Mouse (Mus musculus): ENCODE results near the gene Foxd1.

The Foxd1 gene

DNA sequence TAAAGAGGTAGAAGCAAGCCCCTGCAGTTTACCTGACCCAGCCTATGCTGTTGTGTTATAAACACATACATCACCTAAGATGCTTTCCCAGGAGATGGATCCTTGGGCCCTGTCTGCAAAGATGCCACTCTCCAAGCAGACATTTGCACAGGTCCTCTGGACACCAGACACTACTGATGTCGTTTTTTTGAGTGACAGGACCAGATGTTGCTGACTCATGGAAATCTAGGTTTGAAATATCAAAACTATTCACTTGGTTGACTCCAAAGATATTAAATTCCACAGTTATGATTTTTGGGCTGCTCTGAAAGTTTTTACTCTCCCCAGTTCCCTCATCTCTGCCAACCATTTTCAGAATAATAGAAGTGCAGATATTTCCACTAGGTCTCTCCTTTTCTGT lies 35.0 kb downstream of the Foxd1 start:
- no peak for DNase-seq (ENCODE audit: low read depth)

DNA sequence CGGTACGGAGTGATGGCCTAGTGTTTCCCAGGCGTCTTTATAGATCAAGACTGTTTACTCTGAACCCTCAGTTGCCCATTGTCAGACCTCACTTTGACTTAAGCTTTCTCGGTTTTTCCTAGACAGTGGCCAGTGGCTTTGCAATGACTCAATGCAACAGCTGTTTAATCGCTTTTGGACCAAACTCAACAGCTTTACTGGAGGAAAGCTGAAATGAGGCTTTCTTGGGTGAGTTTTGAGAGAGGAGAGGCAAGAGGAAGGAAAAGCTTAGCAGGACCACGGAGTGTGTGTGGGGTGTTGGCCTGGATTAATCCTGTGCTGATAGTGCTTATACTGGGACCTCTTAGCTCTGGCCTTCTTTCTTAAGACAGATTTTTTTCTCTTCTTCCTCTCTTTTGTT lies 36.3 kb downstream of the Foxd1 start:
- DNase-seq (ENCODE audit: low read depth): no peak

DNA sequence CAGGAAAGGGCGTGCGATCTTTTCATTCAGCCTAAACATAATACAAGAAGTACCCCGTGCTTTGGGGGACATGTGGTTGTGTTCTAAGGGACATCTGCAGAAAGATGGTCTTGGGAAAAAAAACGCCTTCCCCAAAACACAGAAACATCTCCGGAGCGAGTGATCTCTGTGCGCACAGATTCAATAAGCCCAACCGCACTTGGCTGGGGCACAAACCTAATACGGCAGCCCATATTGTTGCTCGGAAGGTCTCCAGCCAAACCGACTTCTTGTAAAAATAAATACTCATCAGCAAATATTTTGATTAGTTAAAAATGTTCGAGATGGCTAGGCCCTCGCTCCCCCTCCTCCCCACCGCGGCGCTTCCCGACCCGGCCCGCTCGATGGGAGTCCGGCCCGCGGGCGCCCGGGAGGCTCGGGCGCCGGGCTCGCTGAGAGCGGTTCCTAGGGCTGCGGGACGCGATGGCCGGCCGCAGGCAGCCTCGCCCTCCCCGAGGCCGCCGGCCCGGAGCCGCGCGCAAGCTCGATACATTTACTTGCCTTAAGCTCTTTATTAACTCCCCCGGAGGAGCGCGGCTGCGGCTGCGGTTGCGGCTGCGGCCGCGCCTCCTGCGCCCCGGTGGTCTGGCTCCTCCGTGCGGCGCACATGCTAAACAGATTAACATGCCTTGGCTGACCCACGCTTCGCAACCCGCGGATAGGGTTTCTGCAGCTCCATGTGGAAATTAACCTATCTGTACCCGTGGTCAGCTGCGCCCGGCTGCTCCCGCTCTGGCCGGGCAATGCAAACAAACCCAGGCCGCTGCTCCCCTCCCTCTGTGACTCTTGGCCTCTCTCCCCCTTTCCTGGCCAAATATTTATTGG lies 37.0 kb downstream of the Foxd1 start:
- DNase-seq (ENCODE audit: low read depth): no peak

DNA sequence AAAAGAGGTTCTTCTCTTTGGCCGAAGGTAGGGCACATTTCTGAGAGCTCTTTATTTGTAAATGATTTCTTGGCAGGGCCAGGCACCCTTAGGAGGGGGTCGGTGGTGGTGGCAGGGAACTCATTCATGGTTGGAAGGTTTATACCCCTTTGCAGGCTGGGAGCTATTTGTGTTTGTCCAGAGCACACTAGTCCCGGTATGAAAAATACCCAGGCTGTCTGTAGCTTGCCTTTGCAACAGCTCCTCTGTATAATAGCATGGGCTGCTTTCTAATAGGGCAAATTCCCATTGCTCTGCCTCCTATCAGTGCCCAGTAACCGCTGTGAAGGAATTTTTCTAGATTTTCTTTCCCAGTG lies 37.6 kb downstream of the Foxd1 start:
- no peak for DNase-seq (ENCODE audit: low read depth)

DNA sequence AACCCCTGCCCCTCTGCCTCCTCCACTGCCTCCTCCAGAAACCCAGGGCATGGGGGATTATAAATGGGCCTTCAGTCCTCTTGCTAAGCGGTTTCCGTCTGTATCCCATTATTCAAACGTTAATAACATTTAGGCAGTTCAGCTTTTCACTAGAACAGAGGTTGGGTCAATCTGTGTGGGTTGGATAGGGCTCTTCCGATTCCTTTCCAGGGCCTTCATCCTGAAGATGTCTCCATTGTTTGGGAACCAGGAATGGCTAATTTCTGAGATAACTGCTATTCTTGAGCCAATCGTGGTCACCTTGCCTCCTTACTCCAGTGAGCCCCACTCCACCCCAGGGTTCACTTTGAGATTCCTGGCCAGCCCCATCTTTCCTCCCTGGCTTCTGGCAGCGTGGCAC lies 38.0 kb downstream of the Foxd1 start:
- no peak for DNase-seq (ENCODE audit: low read depth)

DNA sequence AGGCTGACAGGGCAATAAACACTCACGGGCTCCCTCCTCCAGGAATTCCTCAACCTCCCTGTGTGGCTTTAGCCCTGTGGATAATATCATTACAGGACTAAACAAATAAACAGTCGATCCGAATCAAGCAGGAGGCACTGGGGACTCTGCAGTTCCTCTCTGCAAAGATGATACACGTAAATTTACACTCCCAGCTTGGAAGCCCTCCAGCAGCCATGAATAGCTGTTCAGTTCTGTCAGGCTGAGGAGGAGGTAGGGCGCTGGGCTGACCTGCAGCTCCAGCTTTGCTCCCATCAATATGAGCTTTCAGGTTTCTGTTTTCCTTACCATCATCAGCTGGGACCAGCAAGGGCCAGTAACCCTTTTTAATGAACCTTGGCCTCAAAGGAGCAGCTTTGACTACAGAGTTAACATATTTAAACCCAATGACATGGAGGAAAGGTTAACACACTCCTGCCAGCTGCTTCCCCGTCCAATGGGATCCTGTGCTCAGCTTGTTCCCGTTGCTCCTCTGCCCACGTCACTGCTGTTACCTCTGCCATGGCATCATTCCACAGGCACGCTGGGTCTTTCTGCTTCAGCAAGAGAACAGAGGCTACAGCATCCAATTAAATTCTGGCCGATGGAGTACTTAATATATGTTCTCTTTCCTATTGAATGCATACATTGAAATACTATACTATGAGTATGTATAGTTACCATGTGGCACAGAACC lies 39.5 kb downstream of the Foxd1 start:
- DNase-seq (ENCODE audit: low read depth): no peak
